Mouse (Mus musculus) CH12.LX (cell line): Measurements from ENCODE around the gene Mcm5. TPM values are rescaled to one million over a fixed set of nuclear protein-coding genes. Genes with fewer than 3 reads are reported as not detected.

ENCODE experiments used
- DNase-seq: peaks from one replicate; pipeline ENCODE4 v3.0.0-alpha.2; 2013; ENCODE audit errors: extremely low read depth
- H3K27ac ChIP-seq: 2 replicates; pipeline ENCODE4 v1.5.1; 2012; ENCODE audit warnings: low read depth, mild to moderate bottlenecking, control low read depth, moderate library complexity; ENCODE audit not compliant: insufficient read depth
- H3K27me3 ChIP-seq: replicated peaks from 2 replicates; pipeline ENCODE3; 2012; ENCODE audit warnings: inconsistent platforms
- H3K36me3 ChIP-seq, 2 experiments: replicated peaks in 1 of 2; 2 replicates each; pipeline versions ENCODE3 to v1.6.1; 2012; ENCODE audit warnings: inconsistent platforms in 1 of 2, low read length in 1 of 2, mild to moderate bottlenecking in 1 of 2, mixed read lengths in 1 of 2, moderate library complexity in 1 of 2; ENCODE audit not compliant: control insufficient read depth in 1 of 2, insufficient read depth in 1 of 2
- H3K4me1 ChIP-seq, 2 experiments: 2 replicates each; pipeline ENCODE4 v1.6.1; 2012; ENCODE audit warnings: inconsistent platforms in 1 of 2, moderate library complexity in 1 of 2; ENCODE audit not compliant: insufficient read depth in 2 of 2, control insufficient read depth in 1 of 2
- H3K4me2 ChIP-seq: 2 replicates; pipeline ENCODE4 v1.6.1; 2012; ENCODE audit warnings: low read depth, mild to moderate bottlenecking, control low read depth; ENCODE audit not compliant: poor library complexity, insufficient read depth, severe bottlenecking
- H3K4me3 ChIP-seq, 3 experiments: fragments of 150-350 bp in 1 of 3; sonication (generic) in 1 of 3; replicated peaks in 1 of 3; 2 replicates each; pipeline versions ENCODE3 to v1.5.1; 2011 to 2012; ENCODE audit warnings: low read depth in 2 of 3, low read length in 2 of 3, mild to moderate bottlenecking in 2 of 3, moderate library complexity in 2 of 3, control low read depth in 1 of 3, improper control_type of control experiment in 1 of 3, inconsistent platforms in 1 of 3, mixed read lengths in 1 of 3; ENCODE audit not compliant: poor library complexity in 1 of 3
- H3K79me2 ChIP-seq: replicated peaks from 2 replicates; pipeline ENCODE4 v1.6.1; 2012; ENCODE audit warnings: mild to moderate bottlenecking, moderate library complexity; ENCODE audit not compliant: control insufficient read depth, poor library complexity, insufficient read depth, severe bottlenecking; ENCODE audit errors: extremely low read depth
- H3K9ac ChIP-seq: 2 replicates; pipeline ENCODE4 v1.6.1; 2012; ENCODE audit warnings: low read depth, mild to moderate bottlenecking, control low read depth, moderate library complexity; ENCODE audit not compliant: insufficient read depth
- H3K9me3 ChIP-seq: replicated peaks from 2 replicates; pipeline ENCODE3; 2012; ENCODE audit warnings: low read length, inconsistent platforms, mixed read lengths
- BHLHE40 ChIP-seq: IDR thresholded peaks from 2 replicates; pipeline ENCODE4 v1.6.1; 2011; ENCODE audit warnings: mild to moderate bottlenecking, low read depth, low read length, improper control_type of control experiment
- CHD1 ChIP-seq: IDR thresholded peaks from 2 replicates; pipeline ENCODE4 v1.6.1; 2012; ENCODE audit warnings: low read depth, low read length, improper control_type of control experiment, inconsistent platforms
- CTCF ChIP-seq, 2 experiments: IDR thresholded peaks in 1 of 2; conservative IDR thresholded peaks in 1 of 2; 2 replicates each; pipeline ENCODE4 v1.5.1; 2011 to 2012; ENCODE audit warnings: low read depth in 2 of 2, low read length in 2 of 2, improper control_type of control experiment in 1 of 2, inconsistent platforms in 1 of 2, mild to moderate bottlenecking in 1 of 2, moderate library complexity in 1 of 2
- E2F4 ChIP-seq: IDR thresholded peaks from 2 replicates; pipeline ENCODE4 v1.6.1; 2011; ENCODE audit warnings: low read depth, low read length, improper control_type of control experiment; ENCODE audit not compliant: insufficient replicate concordance
- EP300 ChIP-seq: IDR thresholded peaks from 2 replicates; pipeline ENCODE4 v1.6.1; 2011; ENCODE audit warnings: low read length, improper control_type of control experiment
- GABPA ChIP-seq: IDR thresholded peaks from 2 replicates; pipeline ENCODE4 v1.6.1; 2012; ENCODE audit warnings: low read depth, low read length, improper control_type of control experiment, inconsistent platforms; ENCODE audit not compliant: insufficient replicate concordance
- IRF4 ChIP-seq: IDR thresholded peaks from 2 replicates; pipeline ENCODE4 v1.6.1; 2014; ENCODE audit warnings: low read depth, mild to moderate bottlenecking, inconsistent platforms, low read length, improper control_type of control experiment
- MAFK ChIP-seq: IDR thresholded peaks from 2 replicates; pipeline ENCODE4 v1.6.1; 2011; ENCODE audit warnings: low read length, improper control_type of control experiment; ENCODE audit not compliant: insufficient replicate concordance
- MAZ ChIP-seq: IDR thresholded peaks from 2 replicates; pipeline ENCODE4 v1.6.1; 2012; ENCODE audit warnings: low read depth, mild to moderate bottlenecking, inconsistent platforms, low read length, improper control_type of control experiment, moderate library complexity
- MEF2A ChIP-seq: IDR thresholded peaks from 2 replicates; pipeline ENCODE4 v1.6.1; 2014; ENCODE audit warnings: low read depth, mild to moderate bottlenecking, inconsistent platforms, low read length, improper control_type of control experiment, borderline replicate concordance
- PAX5 ChIP-seq: IDR thresholded peaks from 2 replicates; pipeline ENCODE4 v1.6.1; 2012; ENCODE audit warnings: low read length, inconsistent platforms, mixed read lengths
- POLR2A ChIP-seq: IDR thresholded peaks from 2 replicates; pipeline ENCODE4 v1.6.1; 2011; ENCODE audit warnings: low read depth, mild to moderate bottlenecking, improper control_type of control experiment, low read length
- RAD21 ChIP-seq: IDR thresholded peaks from 2 replicates; pipeline ENCODE4 v1.6.1; 2011; ENCODE audit warnings: low read depth, mild to moderate bottlenecking, low read length, improper control_type of control experiment, moderate library complexity
- RCOR1 ChIP-seq: conservative IDR thresholded peaks from 2 replicates; pipeline ENCODE4 v1.6.1; 2012; ENCODE audit warnings: low read depth, mild to moderate bottlenecking, inconsistent platforms, low read length, improper control_type of control experiment
- SIN3A ChIP-seq: IDR thresholded peaks from 2 replicates; pipeline ENCODE4 v1.6.1; 2012; ENCODE audit warnings: low read length, improper control_type of control experiment, inconsistent platforms
- SMC3 ChIP-seq: IDR thresholded peaks from 2 replicates; pipeline ENCODE4 v1.6.1; 2011; ENCODE audit warnings: low read depth, low read length, improper control_type of control experiment
- TCF12 ChIP-seq: IDR thresholded peaks from 2 replicates; pipeline ENCODE4 v1.6.1; 2014; ENCODE audit warnings: low read depth, mild to moderate bottlenecking, inconsistent platforms, low read length, improper control_type of control experiment
- USF2 ChIP-seq: conservative IDR thresholded peaks from 2 replicates; pipeline ENCODE4 v1.6.1; 2011; ENCODE audit warnings: low read depth, low read length, improper control_type of control experiment
- ZC3H11A ChIP-seq: IDR thresholded peaks from 2 replicates; pipeline ENCODE4 v1.6.1; 2012; ENCODE audit warnings: low read depth, mild to moderate bottlenecking, inconsistent platforms, low read length, improper control_type of control experiment
- dilution Hi-C: fragments of 300-500 bp; cut with MboI; formaldehyde crosslinking; loops from 2 replicates; pipeline ENCODE4 v1.14.3; 2020; ENCODE audit warnings: low sequenced_read_pairs; ENCODE audit not compliant: extremely low pct_unique_long_range_greater_than_20kb, extremely low pct_ligation_motif_present
- in situ Hi-C: fragments of 300-500 bp; cut with MboI; formaldehyde crosslinking; loops from 3 replicates; pipeline ENCODE4 v1.14.3; 2019; ENCODE audit warnings: low sequenced_read_pairs, low pct_ligation_motif_present, low pct_unique_long_range_greater_than_20kb, mixed read lengths
- polyA plus RNA-seq: library from polyadenylated mRNA; unstranded; fragments of >175 nt; gene quantifications from 2 replicates; pipeline ENCODE4 v1.2.1, GENCODE M21; 2012; ENCODE audit warnings: low read depth; ENCODE audit not compliant: insufficient read length
- total RNA-seq, 2 experiments: library from RNA; depleted of rRNA; stranded (reverse); fragments of 300-350 nt in 1 of 2; fragments of >200 nt in 1 of 2; gene quantifications; 2 replicates each; pipeline ENCODE4 v1.2.3; 2012 to 2014

Gene Mcm5
- total and polyA plus RNA-seq, 3 experiments = 259 to 332 (median 282) TPM

DNA sequence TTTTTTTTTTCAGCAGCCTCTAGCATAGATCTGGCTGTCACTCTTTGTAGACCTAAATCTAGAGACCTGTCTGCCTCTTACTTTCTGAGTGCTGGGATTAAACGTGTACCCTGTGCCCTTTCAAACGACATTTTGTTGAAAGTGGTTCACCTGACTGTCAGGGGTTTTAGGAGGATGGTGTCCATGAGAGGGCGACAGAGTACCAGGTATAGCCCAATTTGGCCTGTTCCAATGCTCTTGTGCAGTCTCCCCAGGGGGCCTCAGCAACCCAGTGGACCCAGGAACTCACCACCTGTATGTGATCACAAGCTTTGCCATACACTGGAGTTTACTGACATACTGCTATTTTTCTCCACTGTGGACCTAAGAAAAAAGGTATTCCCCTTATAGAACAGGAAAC is 23.1 kb downstream of the Mcm5 start:
- H3K4me2 ChIP-seq = no peak overlapping the region
- in situ Hi-C loops (loop anchor here (25.0 kb wide), 1 partner anchor 105 kb away; no protein-coding TSS in a partner anchor), dilution Hi-C loops (no loop called here)
- no peaks in the 10 kb centered on the region for H3K9me3 ChIP-seq
- TF ChIP-seq RAD21 (peak; percentile 78), PAX5 (no peak), SMC3 (peak; percentile 67), CTCF (conservative IDR thresholded peaks at IDR 0.05 in 1 of 2, IDR thresholded peaks at IDR 0.05 in 1 of 2; ENCODE audit: low read depth in 2 of 2, low read length in 2 of 2) (peak; percentile 46 to 80)
- H3K79me2 ChIP-seq = no peaks in the 10 kb centered on the region
- H3K9ac ChIP-seq = no peak overlapping the region
- H3K27me3 ChIP-seq = no peaks in the 10 kb centered on the region
- peaks cover 26 to 81% of the 10 kb centered on the region in 2 experiments for H3K36me3 ChIP-seq
- H3K27ac ChIP-seq = no peak overlapping the region
- no peak overlapping the region for H3K4me3 ChIP-seq
- DNase-seq = peak; percentile 62
- no peaks in the 10 kb centered on the region for H3K4me1 ChIP-seq

DNA sequence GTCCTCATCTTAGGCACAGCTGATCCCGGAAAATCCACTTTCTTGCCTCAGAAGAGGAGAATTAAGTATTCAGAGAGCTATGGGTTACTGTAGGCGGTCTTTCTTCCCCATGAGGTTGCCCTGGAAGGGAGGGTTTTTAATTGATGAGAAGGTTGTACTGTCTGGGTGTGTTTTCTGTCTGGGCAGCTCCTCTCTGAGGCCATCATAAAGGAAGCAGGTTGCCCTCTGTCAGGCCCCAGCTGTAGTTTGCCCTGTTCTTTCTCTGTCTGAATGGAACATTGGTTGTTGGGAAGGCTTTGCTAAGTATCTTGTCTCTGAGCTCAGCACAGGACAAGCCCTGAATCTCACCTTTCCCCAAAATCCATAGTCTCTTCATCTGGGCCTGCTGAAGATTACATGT is 24.0 kb downstream of the Mcm5 start:
- H3K4me3 ChIP-seq = no peak overlapping the region
- H3K27me3 ChIP-seq = no peaks in the 10 kb centered on the region
- H3K9me3 ChIP-seq = no peaks in the 10 kb centered on the region
- TF ChIP-seq EP300 = no peak
- TF ChIP-seq MEF2A = no peak
- TF ChIP-seq MAFK = no peak
- no peak for TF ChIP-seq BHLHE40
- no peak for TF ChIP-seq IRF4
- TF ChIP-seq TCF12 = no peak
- no peak for TF ChIP-seq USF2
- TF ChIP-seq ZC3H11A = no peak
- TF ChIP-seq CHD1 = no peak
- TF ChIP-seq SIN3A = no peak
- TF ChIP-seq CTCF (conservative IDR thresholded peaks at IDR 0.05 in 1 of 2, IDR thresholded peaks at IDR 0.05 in 1 of 2; ENCODE audit: low read depth in 2 of 2, low read length in 2 of 2) = no peak
- no peak for TF ChIP-seq GABPA
- no peak for TF ChIP-seq RCOR1
- no peak for TF ChIP-seq E2F4
- no peak for TF ChIP-seq POLR2A
- TF ChIP-seq SMC3 = no peak
- no peak for TF ChIP-seq MAZ
- in situ Hi-C loops = loop anchor here (25.0 kb wide), 1 partner anchor 104 kb away; no protein-coding TSS in a partner anchor
- H3K36me3 ChIP-seq = peaks cover 20 to 72% of the 10 kb centered on the region in 2 experiments
- no peak overlapping the region for H3K9ac ChIP-seq
- H3K79me2 ChIP-seq = no peaks in the 10 kb centered on the region
- dilution Hi-C loops = no loop called here
- H3K4me1 ChIP-seq = no peaks in the 10 kb centered on the region
- H3K27ac ChIP-seq = no peak overlapping the region
- no peak for DNase-seq
- H3K4me2 ChIP-seq = no peak overlapping the region
